Mouse (Mus musculus): ENCODE results near the gene Myh14.
"Not testable (repeated sequence)": the region's sequence is repeated elsewhere in the genome, so short reads cannot be mapped to it uniquely, and the experiment has no call there.

The Myh14 gene

GRCm38 (mm10) chr7:44670803-44671202, at the start of gene Myh14:
Myh14 (minus strand) TSS chr7:44670843.
- peak; percentile 92 to 98 for DNase-seq

GRCm38 (mm10) chr7:44709881-44710280, 39.2 kb upstream of the Myh14 start:
- no peak for DNase-seq

- no peak for DNase-seq
These were observed 37.9 kb upstream of the Myh14 start, which contains the start of gene Izumo2 for GRCm38 (mm10) chr7:44708574-44708973. Izumo2 (plus strand) TSS chr7:44708742.

- not testable (repeated sequence) for DNase-seq
These were observed 37.5 kb upstream of the Myh14 start for GRCm38 (mm10) chr7:44708093-44708492.

- DNase-seq: no peak
These were observed 36.6 kb upstream of the Myh14 start for GRCm38 (mm10) chr7:44707169-44707675.

- DNase-seq: no peak
These were observed 35.7 kb upstream of the Myh14 start for GRCm38 (mm10) chr7:44706322-44706721.

- DNase-seq: no peak
These were observed 34.4 kb upstream of the Myh14 start for GRCm38 (mm10) chr7:44705086-44705485.

GRCm38 (mm10) chr7:44704363-44704762, 33.7 kb upstream of the Myh14 start:
- peak; percentile 49 to 71 for DNase-seq

GRCm38 (mm10) chr7:44702985-44703384, 32.3 kb upstream of the Myh14 start:
- DNase-seq: no peak

- peak; percentile 44 to 49 for DNase-seq
These were observed 31.3 kb upstream of the Myh14 start for GRCm38 (mm10) chr7:44701921-44702320.

GRCm38 (mm10) chr7:44697980-44698379, 27.3 kb upstream of the Myh14 start:
- no peak for DNase-seq

- peak; percentile 83 to 89 for DNase-seq
These were observed 26.6 kb upstream of the Myh14 start for GRCm38 (mm10) chr7:44697191-44697710.

GRCm38 (mm10) chr7:44695223-44695622, 24.6 kb upstream of the Myh14 start:
- DNase-seq: no peak

GRCm38 (mm10) chr7:44693427-44694175, 23.0 kb upstream of the Myh14 start:
- DNase-seq: no peak

GRCm38 (mm10) chr7:44689331-44689730, 18.7 kb upstream of the Myh14 start:
- no peak for DNase-seq

- no peak for DNase-seq
These were observed 18.2 kb upstream of the Myh14 start for GRCm38 (mm10) chr7:44688890-44689289.

GRCm38 (mm10) chr7:44685531-44686402, 15.1 kb upstream of the Myh14 start:
- no peak for DNase-seq

- DNase-seq: peak; percentile 60 to 89
These were observed 13.0 kb upstream of the Myh14 start for GRCm38 (mm10) chr7:44683656-44684055.

GRCm38 (mm10) chr7:44676611-44677010, 6.0 kb upstream of the Myh14 start:
- DNase-seq: peak; percentile 48 to 79

GRCm38 (mm10) chr7:44676126-44676525, 5.5 kb upstream of the Myh14 start:
- DNase-seq: no peak

- DNase-seq: no peak
These were observed 4.5 kb upstream of the Myh14 start for GRCm38 (mm10) chr7:44675171-44675570.

GRCm38 (mm10) chr7:44674511-44674910, 3.9 kb upstream of the Myh14 start:
- DNase-seq: no peak

GRCm38 (mm10) chr7:44672193-44672592, 1.6 kb upstream of the Myh14 start:
- DNase-seq: peak; percentile 69 to 78
